Mouse (Mus musculus): ENCODE measurements around the gene Khsrp. TPM values are rescaled to one million over a fixed set of nuclear protein-coding genes. Genes with fewer than 3 reads are reported as not detected.

Gene Khsrp
- polyA plus RNA-seq, 1 experiment from 2014 or later, result 51.1 TPM

- Histone ChIP-seq H3K9me3 (no peaks in the 10 kb centered on the region), H3K36me3 (peaks cover 45% of the 10 kb centered on the region), H3K27me3 (ENCODE audit: insufficient read depth, poor library complexity, severe bottlenecking) (no peaks in the 10 kb centered on the region), H3K4me3 (peak overlapping the region; percentile 87), H3K4me1 (replicated peaks) (peaks cover 7% of the 10 kb centered on the region), H3K27ac (peak overlapping the region; percentile 93)
- 70% methylated on average over 2 of the region's 2 CpGs for WGBS
- no peak for DNase-seq (ENCODE audit: low spot score)
These were observed 40.4 kb downstream of the Khsrp start for GRCm38 (mm10) chr17:56990966-56991365.

- Histone ChIP-seq H3K4me3 (peak within 1 kb of the TSS; percentile 87), H3K36me3 (peaks cover 37% of the 10 kb centered on the region), H3K4me1 (replicated peaks) (peaks cover 7% of the 10 kb centered on the region), H3K27ac (peak within 1 kb of the TSS; percentile 93), H3K27me3 (ENCODE audit: insufficient read depth, poor library complexity, severe bottlenecking) (no peaks in the 10 kb centered on the region), H3K9me3 (no peaks in the 10 kb centered on the region)
- under 1% methylated on average over 52 of the region's 52 CpGs for WGBS
- peak; percentile 94 for DNase-seq (ENCODE audit: low spot score)
These were observed 41.1 kb downstream of the Khsrp start, which contains the start of gene Clpp for GRCm38 (mm10) chr17:56990115-56990746. Gene Clpp (plus strand): TSS chr17:56990305.

GRCm38 (mm10) chr17:56989467-56990114 lies 41.7 kb downstream of the Khsrp start:
- no peak for DNase-seq (ENCODE audit: low spot score)
- Histone ChIP-seq H3K36me3 (peaks cover 31% of the 10 kb centered on the region), H3K9me3 (no peaks in the 10 kb centered on the region), H3K27ac (peak overlapping the region; percentile 93), H3K27me3 (ENCODE audit: insufficient read depth, poor library complexity, severe bottlenecking) (no peaks in the 10 kb centered on the region), H3K4me1 (replicated peaks) (peaks cover 7% of the 10 kb centered on the region), H3K4me3 (peak overlapping the region; percentile 87)
- 4% methylated on average over 25 of the region's 25 CpGs for WGBS

- no peak overlapping the region for H3K27ac ChIP-seq
- peaks cover 7% of the 10 kb centered on the region for H3K4me1 ChIP-seq (replicated peaks)
- DNase-seq (ENCODE audit: low spot score), result no peak
These were observed 42.3 kb downstream of the Khsrp start for GRCm38 (mm10) chr17:56988921-56989430.

GRCm38 (mm10) chr17:56988441-56988840 lies 42.9 kb downstream of the Khsrp start:
- H3K36me3 ChIP-seq, result peaks cover 19% of the 10 kb centered on the region
- H3K27ac ChIP-seq, result no peak overlapping the region
- no peaks in the 10 kb centered on the region for H3K27me3 ChIP-seq (ENCODE audit: insufficient read depth, poor library complexity, severe bottlenecking)
- 91% methylated on average over 7 of the region's 7 CpGs for WGBS
- H3K9me3 ChIP-seq, result no peaks in the 10 kb centered on the region
- H3K4me1 ChIP-seq (replicated peaks), result peaks cover 7% of the 10 kb centered on the region
- H3K4me3 ChIP-seq, result no peak overlapping the region
- no peak for DNase-seq (ENCODE audit: low spot score)

More at GRCm38 (mm10) chr17:56988921-56989430, 42.3 kb downstream of the Khsrp start:
- Histone ChIP-seq H3K9me3 (no peaks in the 10 kb centered on the region), H3K36me3 (peaks cover 25% of the 10 kb centered on the region), H3K27me3 (ENCODE audit: insufficient read depth, poor library complexity, severe bottlenecking) (no peaks in the 10 kb centered on the region), H3K4me3 (peak overlapping the region; percentile 87)
- WGBS, result 74% methylated on average over 7 of the region's 7 CpGs

- 83% methylated on average over 3 of the region's 3 CpGs for WGBS
- no peak for DNase-seq (ENCODE audit: low spot score)
- no peaks in the 10 kb centered on the region for H3K9me3 ChIP-seq
- H3K27ac ChIP-seq, result no peak overlapping the region
- peaks cover 6% of the 10 kb centered on the region for H3K4me1 ChIP-seq (replicated peaks)
- no peak overlapping the region for H3K4me3 ChIP-seq
- H3K36me3 ChIP-seq, result no peaks in the 10 kb centered on the region
- H3K27me3 ChIP-seq (ENCODE audit: insufficient read depth, poor library complexity, severe bottlenecking), result no peaks in the 10 kb centered on the region
These were observed 45.1 kb downstream of the Khsrp start for GRCm38 (mm10) chr17:56986105-56986805.

GRCm38 (mm10) chr17:56985656-56986055 lies 45.7 kb downstream of the Khsrp start:
- H3K9me3 ChIP-seq, result no peaks in the 10 kb centered on the region
- H3K36me3 ChIP-seq, result no peaks in the 10 kb centered on the region
- H3K27ac ChIP-seq, result no peak overlapping the region
- no peaks in the 10 kb centered on the region for H3K27me3 ChIP-seq (ENCODE audit: insufficient read depth, poor library complexity, severe bottlenecking)
- no peak overlapping the region for H3K4me3 ChIP-seq
- no peak for DNase-seq (ENCODE audit: low spot score)
- WGBS, result 79% methylated on average over 3 of the region's 3 CpGs
- H3K4me1 ChIP-seq (replicated peaks), result peaks cover under 1% of the 10 kb centered on the region; the same call in 1 of the 2 replicates

GRCm38 (mm10) chr17:56984886-56985285 lies 46.4 kb downstream of the Khsrp start:
- no peaks in the 10 kb centered on the region for H3K9me3 ChIP-seq
- no peak for DNase-seq (ENCODE audit: low spot score)
- 81% methylated on average over 9 of the region's 9 CpGs for WGBS
- H3K27ac ChIP-seq, result no peak overlapping the region
- no peak overlapping the region for H3K4me3 ChIP-seq
- no peaks in the 10 kb centered on the region for H3K27me3 ChIP-seq (ENCODE audit: insufficient read depth, poor library complexity, severe bottlenecking)
- H3K36me3 ChIP-seq, result no peaks in the 10 kb centered on the region
- no peaks in the 10 kb centered on the region for H3K4me1 ChIP-seq (replicated peaks)

- H3K27me3 ChIP-seq (ENCODE audit: insufficient read depth, poor library complexity, severe bottlenecking), result no peaks in the 10 kb centered on the region
- no peaks in the 10 kb centered on the region for H3K9me3 ChIP-seq
- no peak for DNase-seq (ENCODE audit: low spot score)
- H3K36me3 ChIP-seq, result no peaks in the 10 kb centered on the region
- no peaks in the 10 kb centered on the region for H3K4me1 ChIP-seq (replicated peaks)
- WGBS, result 72% methylated on average over 5 of the region's 5 CpGs
- H3K27ac ChIP-seq, result no peak within 1 kb of the TSS
- no peak within 1 kb of the TSS for H3K4me3 ChIP-seq
These were observed 49.3 kb downstream of the Khsrp start, which contains the start of gene Acer1 for GRCm38 (mm10) chr17:56982013-56982412. Gene Acer1 (minus strand): TSS chr17:56982126.

- H3K4me1 ChIP-seq (replicated peaks), result no peaks in the 10 kb centered on the region
- DNase-seq (ENCODE audit: low spot score), result no peak
- H3K36me3 ChIP-seq, result no peaks in the 10 kb centered on the region
- H3K9me3 ChIP-seq, result no peaks in the 10 kb centered on the region
- no peak overlapping the region for H3K27ac ChIP-seq
- 82% methylated on average over 7 of the region's 7 CpGs for WGBS
- H3K4me3 ChIP-seq, result no peak overlapping the region
- H3K27me3 ChIP-seq (ENCODE audit: insufficient read depth, poor library complexity, severe bottlenecking), result no peaks in the 10 kb centered on the region
These were observed 50.3 kb downstream of the Khsrp start for GRCm38 (mm10) chr17:56981049-56981448.

- H3K9me3 ChIP-seq, result no peaks in the 10 kb centered on the region
- H3K27me3 ChIP-seq (ENCODE audit: insufficient read depth, poor library complexity, severe bottlenecking), result no peaks in the 10 kb centered on the region
- H3K4me3 ChIP-seq, result no peak overlapping the region
- no peaks in the 10 kb centered on the region for H3K36me3 ChIP-seq
- DNase-seq (ENCODE audit: low spot score), result no peak
- WGBS, result 37% methylated on average over 7 of the region's 8 CpGs
- no peak overlapping the region for H3K27ac ChIP-seq
- H3K4me1 ChIP-seq (replicated peaks), result no peaks in the 10 kb centered on the region
These were observed 51.8 kb downstream of the Khsrp start for GRCm38 (mm10) chr17:56979524-56979923.

- no peaks in the 10 kb centered on the region for H3K36me3 ChIP-seq
- no peak for DNase-seq (ENCODE audit: low spot score)
- no peaks in the 10 kb centered on the region for H3K4me1 ChIP-seq (replicated peaks)
- no peaks in the 10 kb centered on the region for H3K9me3 ChIP-seq
- H3K4me3 ChIP-seq, result no peak overlapping the region
- no peak overlapping the region for H3K27ac ChIP-seq
- no peaks in the 10 kb centered on the region for H3K27me3 ChIP-seq (ENCODE audit: insufficient read depth, poor library complexity, severe bottlenecking)
- WGBS, result 82% methylated on average over 8 of the region's 8 CpGs
These were observed 54.6 kb downstream of the Khsrp start for GRCm38 (mm10) chr17:56976531-56977390.

Data from hindbrain, embryonic 10.5 days (tissue).